Mouse (Mus musculus) lung, postnatal 14 days (tissue): ENCODE results near the gene Plbd2.
A peak's percentile ranks its signal among the peaks of the same experiment; 100 is the strongest.

Experiments used
- DNase-seq: peaks from one replicate; pipeline ENCODE4 v3.0.0; 2021

Plbd2 gene

GRCm38 (mm10) chr5:120503144-120503795 is at the start of gene Plbd2:
Plbd2 (minus strand) TSS chr5:120503625.
- DNase-seq: peak; percentile 87

- DNase-seq: no peak
These were observed 47.2 kb upstream of the Plbd2 start for GRCm38 (mm10) chr5:120550673-120551072.

GRCm38 (mm10) chr5:120550137-120550536 is 46.7 kb upstream of the Plbd2 start:
- no peak for DNase-seq

GRCm38 (mm10) chr5:120548236-120548850 is 44.9 kb upstream of the Plbd2 start:
- no peak for DNase-seq

GRCm38 (mm10) chr5:120536632-120537031 is 33.2 kb upstream of the Plbd2 start:
- DNase-seq: no peak

GRCm38 (mm10) chr5:120536046-120536445 is 32.6 kb upstream of the Plbd2 start:
- DNase-seq: peak; percentile 23

GRCm38 (mm10) chr5:120534686-120535075 is 31.3 kb upstream of the Plbd2 start:
- no peak for DNase-seq

- DNase-seq: no peak
These were observed 30.8 kb upstream of the Plbd2 start for GRCm38 (mm10) chr5:120534071-120534685.

GRCm38 (mm10) chr5:120531631-120532030 is 28.2 kb upstream of the Plbd2 start:
- no peak for DNase-seq

- DNase-seq: no peak
These were observed 24.0 kb upstream of the Plbd2 start for GRCm38 (mm10) chr5:120527296-120527964.

- DNase-seq: no peak
These were observed 22.9 kb upstream of the Plbd2 start for GRCm38 (mm10) chr5:120526311-120526710.

- DNase-seq: no peak
These were observed 22.3 kb upstream of the Plbd2 start for GRCm38 (mm10) chr5:120525737-120526136.

GRCm38 (mm10) chr5:120524736-120525135 is 21.3 kb upstream of the Plbd2 start:
- DNase-seq: no peak

GRCm38 (mm10) chr5:120522649-120523048 is 19.2 kb upstream of the Plbd2 start:
- DNase-seq: peak; percentile 46

GRCm38 (mm10) chr5:120517552-120517951 is 14.1 kb upstream of the Plbd2 start:
- no peak for DNase-seq

- DNase-seq: peak; percentile 40
These were observed 13.0 kb upstream of the Plbd2 start for GRCm38 (mm10) chr5:120516221-120516984.

GRCm38 (mm10) chr5:120515451-120515850 is 12.0 kb upstream of the Plbd2 start:
- DNase-seq: no peak

- peak; percentile 73 for DNase-seq
These were observed 11.3 kb upstream of the Plbd2 start for GRCm38 (mm10) chr5:120514754-120515153.

GRCm38 (mm10) chr5:120514031-120514677 is 10.7 kb upstream of the Plbd2 start:
- DNase-seq: no peak

GRCm38 (mm10) chr5:120512911-120513555 is 9.6 kb upstream of the Plbd2 start:
- DNase-seq: no peak

- peak; percentile 42 for DNase-seq
These were observed 8.3 kb upstream of the Plbd2 start for GRCm38 (mm10) chr5:120511643-120512220.
